Mouse (Mus musculus): ENCODE results near the gene Epb41l3. TPM values are rescaled to one million over a fixed set of nuclear protein-coding genes. Genes with fewer than 3 reads are reported as not detected.

Epb41l3 gene
- polyA plus RNA-seq, 1 experiment from 2014 or later = 13.2 TPM

DNA sequence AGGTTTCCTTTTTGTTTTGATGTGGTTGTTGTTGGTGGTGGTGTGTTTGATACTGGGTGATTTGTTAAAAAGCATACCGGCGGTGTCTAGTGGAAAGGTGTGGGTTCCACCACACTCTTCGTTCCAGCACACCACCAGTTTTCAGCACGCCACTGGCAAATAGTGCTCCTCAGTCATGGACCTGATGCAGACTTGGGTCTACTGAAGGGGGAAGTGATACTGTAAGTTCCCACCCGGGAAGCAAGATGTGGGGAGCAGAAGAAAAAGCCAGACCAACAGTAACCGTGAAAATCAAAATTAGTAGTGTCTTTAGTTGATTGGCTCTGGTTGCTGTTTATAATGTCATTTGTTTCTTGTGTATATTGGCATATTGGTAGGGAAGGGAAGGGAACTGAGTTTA is 124.3 kb downstream of the Epb41l3 start:
- H3K4me3 ChIP-seq = no peak overlapping the region
- no peak for ATAC-seq
- H3K4me2 ChIP-seq = no peak overlapping the region
- H3K27me3 ChIP-seq (replicated peaks) = no peaks in the 10 kb centered on the region
- no peaks in the 10 kb centered on the region for H3K9me3 ChIP-seq (replicated peaks)
- no peak overlapping the region for H3K27ac ChIP-seq
- H3K4me1 ChIP-seq = no peaks in the 10 kb centered on the region
- H3K36me3 ChIP-seq = no peaks in the 10 kb centered on the region
- 63% methylated on average over 6 of the region's 6 CpGs for WGBS (ENCODE audit: insufficient replicate concordance)
- no peak overlapping the region for H3K9ac ChIP-seq

DNA sequence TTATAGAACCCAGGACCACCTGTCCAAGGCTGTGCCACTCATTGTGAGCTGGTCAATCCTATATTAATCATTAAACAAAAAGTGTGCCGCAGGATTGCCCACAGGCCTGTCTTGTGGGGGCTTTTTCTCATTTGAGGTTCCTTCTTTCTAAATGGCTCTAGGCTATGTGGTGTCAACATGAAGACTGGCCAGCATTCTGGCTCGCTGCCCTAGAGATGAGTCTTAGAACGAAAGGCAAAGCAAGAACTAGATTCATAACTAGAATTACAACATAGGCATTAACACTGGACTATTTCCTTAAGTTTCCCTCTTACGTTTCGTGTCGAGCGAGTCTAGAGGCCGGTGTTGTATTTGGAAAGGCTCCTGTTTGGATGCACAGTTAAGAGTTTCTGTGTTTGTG is 125.5 kb downstream of the Epb41l3 start:
- Histone ChIP-seq H3K4me3 (no peak overlapping the region), H3K9me3 (replicated peaks) (no peaks in the 10 kb centered on the region), H3K4me2 (no peak overlapping the region), H3K9ac (no peak overlapping the region), H3K27ac (no peak overlapping the region), H3K27me3 (replicated peaks) (no peaks in the 10 kb centered on the region), H3K36me3 (no peaks in the 10 kb centered on the region), H3K4me1 (no peaks in the 10 kb centered on the region)
- ATAC-seq = no peak
- WGBS (ENCODE audit: insufficient replicate concordance) = 77% methylated on average over 8 of the region's 8 CpGs

DNA sequence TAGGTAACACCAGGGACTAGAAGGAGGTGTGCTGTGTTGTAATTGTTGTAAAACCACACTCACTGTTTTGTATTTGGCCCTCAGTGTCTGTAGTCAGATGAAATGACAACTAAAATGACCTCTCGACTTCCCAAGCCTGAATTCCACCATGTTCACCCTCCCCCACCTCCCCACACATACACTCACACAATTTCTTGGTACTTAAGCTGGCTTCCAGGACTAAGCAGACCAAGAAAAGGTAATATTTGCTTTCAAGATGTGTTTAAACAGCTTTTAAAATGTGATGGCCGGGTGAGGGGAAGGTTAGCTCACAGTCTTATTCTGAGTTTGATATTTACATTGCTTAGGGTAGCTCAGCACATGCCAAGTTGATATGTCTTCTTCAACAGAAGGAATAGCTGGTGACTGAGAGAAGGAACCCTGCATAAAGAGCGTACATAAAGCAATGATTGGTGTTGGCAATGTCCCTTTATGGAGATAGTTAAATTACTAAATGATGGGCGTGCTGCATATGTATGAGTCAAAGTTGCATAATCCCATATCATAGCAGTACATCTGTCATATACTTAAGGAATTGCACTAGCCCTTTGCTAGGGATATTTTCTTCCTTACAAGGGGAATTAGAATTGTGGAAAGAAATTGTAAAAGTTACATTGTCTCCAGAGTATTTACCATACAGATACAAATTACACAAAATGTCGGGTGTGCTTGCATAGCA is 130.0 kb downstream of the Epb41l3 start:
- H3K36me3 ChIP-seq = no peaks in the 10 kb centered on the region
- H3K4me2 ChIP-seq = no peak overlapping the region
- no peaks in the 10 kb centered on the region for H3K27me3 ChIP-seq (replicated peaks)
- no peak overlapping the region for H3K4me3 ChIP-seq
- H3K9ac ChIP-seq = no peak overlapping the region
- 67% methylated on average over 5 of the region's 5 CpGs for WGBS (ENCODE audit: insufficient replicate concordance)
- no peak overlapping the region for H3K27ac ChIP-seq
- no peak for ATAC-seq
- H3K4me1 ChIP-seq = no peaks in the 10 kb centered on the region
- H3K9me3 ChIP-seq (replicated peaks) = no peaks in the 10 kb centered on the region

DNA sequence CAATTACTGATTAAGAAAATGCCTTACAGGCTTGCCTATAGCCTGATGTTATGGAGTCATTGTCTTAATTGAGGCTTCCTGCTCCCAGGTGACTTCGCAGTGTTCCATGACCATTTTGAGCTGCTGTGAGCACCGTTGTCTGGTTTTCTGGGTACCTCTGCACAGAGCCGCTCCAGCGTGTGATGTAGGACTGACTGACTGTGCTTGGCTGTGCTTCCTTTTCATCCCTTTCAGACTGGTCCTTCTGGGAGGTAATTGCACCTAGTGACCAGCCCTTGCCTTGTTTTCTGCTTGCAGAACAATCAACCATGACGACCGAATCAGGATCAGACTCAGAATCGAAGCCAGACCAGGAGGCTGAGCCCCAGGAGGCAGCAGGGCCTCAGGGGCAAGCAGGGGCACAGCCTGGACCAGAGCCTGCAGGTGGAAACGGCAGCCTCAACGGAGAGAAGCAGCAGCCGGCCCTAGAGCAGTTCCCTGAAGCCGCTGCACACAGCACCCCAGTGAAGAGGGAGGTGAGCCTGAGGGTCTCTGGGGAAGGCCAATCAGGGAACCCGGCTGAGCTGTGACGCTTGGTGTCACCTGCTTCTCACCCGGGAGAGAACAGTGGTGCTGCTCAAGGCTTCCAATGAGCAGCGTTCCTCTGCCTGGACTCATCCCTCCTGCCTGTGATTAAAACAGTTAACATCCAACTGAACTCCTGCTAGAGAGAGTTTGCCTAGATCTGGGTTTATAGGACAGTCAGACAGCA is 132.3 kb downstream of the Epb41l3 start:
- ATAC-seq = no peak
- H3K9me3 ChIP-seq (replicated peaks) = no peaks in the 10 kb centered on the region
- no peaks in the 10 kb centered on the region for H3K27me3 ChIP-seq (replicated peaks)
- H3K36me3 ChIP-seq = peaks cover 4% of the 10 kb centered on the region; the same call in 1 of the 2 replicates
- H3K4me2 ChIP-seq = no peak overlapping the region
- WGBS (ENCODE audit: insufficient replicate concordance) = 67% methylated on average over 15 of the region's 15 CpGs
- H3K9ac ChIP-seq = no peak overlapping the region
- H3K27ac ChIP-seq = no peak overlapping the region
- H3K4me1 ChIP-seq = no peaks in the 10 kb centered on the region
- no peak overlapping the region for H3K4me3 ChIP-seq

DNA sequence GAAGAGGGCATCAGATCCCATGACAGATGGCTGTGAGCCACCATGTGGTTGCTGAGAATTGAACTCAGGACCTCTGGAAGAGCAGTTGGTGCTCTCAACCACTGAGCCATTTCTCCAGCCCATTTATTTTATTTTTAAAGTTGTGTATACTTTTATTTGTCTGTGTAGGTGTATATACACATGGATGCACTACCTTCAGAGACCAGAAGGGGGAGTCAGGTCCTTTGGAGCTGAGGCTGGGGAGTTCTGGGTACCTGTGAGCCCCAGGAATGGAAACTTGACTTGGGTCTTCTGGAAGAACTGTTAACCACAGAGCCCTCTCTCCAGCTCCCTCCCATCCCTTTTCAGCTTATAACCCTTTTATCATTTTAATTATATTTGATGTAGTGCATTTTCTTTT is 135.6 kb downstream of the Epb41l3 start:
- H3K27me3 ChIP-seq (replicated peaks) = no peaks in the 10 kb centered on the region
- no peak overlapping the region for H3K27ac ChIP-seq
- H3K4me3 ChIP-seq = no peak overlapping the region
- no peaks in the 10 kb centered on the region for H3K9me3 ChIP-seq (replicated peaks)
- no peak overlapping the region for H3K4me2 ChIP-seq
- no peak overlapping the region for H3K9ac ChIP-seq
- peaks cover 8% of the 10 kb centered on the region; the same call in 1 of the 2 replicates for H3K36me3 ChIP-seq
- ATAC-seq = no peak
- H3K4me1 ChIP-seq = no peaks in the 10 kb centered on the region

DNA sequence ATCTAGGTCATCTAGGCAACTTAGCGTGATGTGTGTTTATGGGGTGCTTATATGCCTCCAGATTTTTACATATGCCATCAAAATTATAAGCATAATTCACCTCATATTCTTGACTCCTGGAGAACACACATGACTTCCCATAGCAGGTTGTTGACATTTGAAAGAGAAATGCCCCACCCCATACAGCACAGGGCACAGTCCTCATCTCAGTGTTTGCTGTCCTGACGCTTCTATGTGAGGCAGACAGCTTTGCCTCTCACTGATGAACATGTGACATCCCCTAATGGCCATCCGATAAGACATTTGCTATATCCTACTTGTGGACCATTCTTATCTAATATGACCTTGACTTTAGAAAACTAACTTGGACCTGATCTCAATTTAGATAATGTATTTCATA is 140.6 kb downstream of the Epb41l3 start:
- H3K4me3 ChIP-seq = no peak overlapping the region
- no peak overlapping the region for H3K4me2 ChIP-seq
- no peaks in the 10 kb centered on the region for H3K9me3 ChIP-seq (replicated peaks)
- H3K27ac ChIP-seq = no peak overlapping the region
- no peaks in the 10 kb centered on the region for H3K27me3 ChIP-seq (replicated peaks)
- ATAC-seq = no peak
- WGBS (ENCODE audit: insufficient replicate concordance) = 75% methylated on average over 3 of the region's 3 CpGs
- H3K9ac ChIP-seq = no peak overlapping the region
- H3K4me1 ChIP-seq = no peaks in the 10 kb centered on the region
- H3K36me3 ChIP-seq = peaks cover 5% of the 10 kb centered on the region

DNA sequence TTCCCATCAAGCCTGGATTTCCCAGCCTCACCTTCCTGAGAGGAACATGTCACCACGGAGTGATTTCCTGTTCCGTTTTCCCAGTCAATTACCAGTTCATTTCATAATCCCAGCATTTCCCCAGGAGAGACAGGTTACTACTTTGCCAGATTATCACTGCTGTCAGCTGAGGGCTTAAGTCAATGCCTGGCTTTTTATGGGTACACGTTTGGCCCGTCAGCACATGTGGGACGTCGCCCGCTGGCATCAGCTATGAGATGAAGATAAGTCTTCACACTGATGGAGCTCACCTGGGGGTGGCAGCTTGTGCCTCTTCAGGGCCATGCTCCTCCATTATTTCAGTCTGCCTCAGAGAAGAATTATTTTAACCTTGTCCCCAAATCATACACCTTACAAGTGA is 145.4 kb downstream of the Epb41l3 start:
- no peak for ATAC-seq
- H3K9ac ChIP-seq = no peak overlapping the region
- no peak overlapping the region for H3K4me3 ChIP-seq
- H3K4me2 ChIP-seq = no peak overlapping the region
- no peak overlapping the region for H3K27ac ChIP-seq
- 0 out of 2 replicates have a peak, but pooled peaks cover 2% of the 10 kb centered on the region for H3K4me1 ChIP-seq
- WGBS (ENCODE audit: insufficient replicate concordance) = 59% methylated on average over 7 of the region's 7 CpGs
- no peaks in the 10 kb centered on the region for H3K9me3 ChIP-seq (replicated peaks)
- no peaks in the 10 kb centered on the region for H3K27me3 ChIP-seq (replicated peaks)
- H3K36me3 ChIP-seq = no peaks in the 10 kb centered on the region; the same call in 1 of the 2 replicates

DNA sequence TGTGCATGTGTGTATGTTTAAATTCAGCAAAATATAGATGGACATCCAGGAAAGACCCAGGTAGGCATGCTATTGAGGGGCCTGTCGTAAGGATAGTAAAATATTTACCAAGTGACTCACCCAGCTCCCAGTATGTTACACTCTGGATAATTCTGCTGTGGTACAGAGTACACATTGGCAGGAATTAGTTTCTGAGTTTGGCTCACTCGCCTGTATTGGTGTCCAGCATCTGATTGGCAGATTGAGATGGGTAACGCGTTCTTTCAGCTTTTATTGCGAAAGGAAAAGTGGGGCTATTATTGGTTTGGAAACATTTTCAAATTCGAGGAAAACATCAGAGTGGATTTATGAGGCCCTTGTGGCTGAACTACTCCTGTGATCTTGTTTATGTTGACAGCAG is 145.9 kb downstream of the Epb41l3 start:
- Histone ChIP-seq H3K9ac (no peak overlapping the region), H3K36me3 (no peaks in the 10 kb centered on the region; the same call in 1 of the 2 replicates), H3K4me2 (no peak overlapping the region), H3K4me1 (0 out of 2 replicates have a peak, but pooled peaks cover 2% of the 10 kb centered on the region), H3K4me3 (no peak overlapping the region), H3K9me3 (replicated peaks) (no peaks in the 10 kb centered on the region), H3K27me3 (replicated peaks) (no peaks in the 10 kb centered on the region), H3K27ac (no peak overlapping the region)
- no peak for ATAC-seq
- WGBS (ENCODE audit: insufficient replicate concordance) = 62% methylated on average over 6 of the region's 6 CpGs

DNA sequence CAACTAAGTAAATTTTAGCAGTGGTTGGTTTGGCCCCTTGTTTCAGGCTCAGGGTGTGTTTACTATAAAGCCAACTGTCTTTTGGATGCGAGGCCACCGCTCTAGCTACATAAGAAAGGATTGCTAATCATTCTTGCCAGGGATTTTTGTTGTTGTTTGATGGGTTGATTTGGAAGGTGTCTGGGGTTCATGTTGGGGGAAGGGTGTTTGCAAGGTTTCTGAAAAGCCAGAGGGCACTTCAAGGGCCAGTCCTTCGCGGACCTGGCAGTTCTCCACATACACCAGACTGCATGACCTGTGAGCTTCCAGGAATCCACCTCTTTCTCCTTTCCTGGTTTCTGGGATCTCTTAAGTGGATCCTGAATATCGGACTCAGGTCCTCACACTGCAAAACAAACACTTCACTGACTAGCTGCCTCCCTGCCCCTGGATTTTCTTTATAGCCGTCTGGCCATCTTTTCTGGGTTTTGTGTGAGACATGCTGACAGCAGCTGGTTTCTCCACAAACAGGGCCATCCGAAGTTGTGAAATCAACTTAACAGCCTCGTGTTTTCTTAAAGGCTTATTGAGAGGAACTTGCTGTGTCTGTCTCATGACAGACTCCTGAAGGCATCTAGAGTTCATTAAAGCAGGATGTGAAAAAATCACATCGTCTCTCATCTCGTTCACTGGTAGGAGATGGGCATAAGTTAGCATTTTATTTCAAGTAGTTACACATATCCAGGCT is 146.6 kb downstream of the Epb41l3 start:
- WGBS (ENCODE audit: insufficient replicate concordance) = 43% methylated on average over 10 of the region's 10 CpGs
- no peak overlapping the region for H3K4me2 ChIP-seq
- no peak overlapping the region for H3K27ac ChIP-seq
- no peak overlapping the region for H3K4me3 ChIP-seq
- H3K9ac ChIP-seq = no peak overlapping the region
- no peaks in the 10 kb centered on the region for H3K9me3 ChIP-seq (replicated peaks)
- H3K4me1 ChIP-seq = 0 out of 2 replicates have a peak, but pooled peaks cover 2% of the 10 kb centered on the region
- H3K36me3 ChIP-seq = no peaks in the 10 kb centered on the region; the same call in 1 of the 2 replicates
- no peak for ATAC-seq
- H3K27me3 ChIP-seq (replicated peaks) = no peaks in the 10 kb centered on the region

DNA sequence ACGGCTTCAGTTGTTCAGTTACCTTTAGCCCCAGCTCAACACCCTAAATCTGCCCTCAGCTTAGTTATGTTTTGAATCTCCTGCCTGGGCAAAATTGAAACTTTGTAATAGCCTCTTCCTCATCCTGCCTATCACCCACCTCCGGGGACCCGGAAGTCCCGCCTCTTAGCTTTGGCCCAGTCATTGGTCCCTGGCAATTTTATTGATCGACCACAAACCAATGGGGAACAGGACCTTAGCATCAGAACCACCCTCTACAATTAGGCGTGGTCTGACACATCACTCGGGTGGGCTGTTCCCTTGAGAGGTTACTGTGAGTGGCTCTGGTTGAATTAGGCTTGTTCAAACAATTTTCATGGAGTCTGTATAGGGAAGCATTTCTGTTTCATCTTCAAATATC is 150.5 kb downstream of the Epb41l3 start:
- Histone ChIP-seq H3K9me3 (replicated peaks) (no peaks in the 10 kb centered on the region), H3K36me3 (no peaks in the 10 kb centered on the region), H3K9ac (no peak overlapping the region), H3K27me3 (replicated peaks) (no peaks in the 10 kb centered on the region), H3K4me2 (no peak overlapping the region), H3K4me1 (0 out of 2 replicates have a peak, but pooled peaks cover 2% of the 10 kb centered on the region), H3K27ac (no peak overlapping the region), H3K4me3 (no peak overlapping the region)
- 71% methylated on average over 7 of the region's 7 CpGs for WGBS (ENCODE audit: insufficient replicate concordance)
- no peak for ATAC-seq

DNA sequence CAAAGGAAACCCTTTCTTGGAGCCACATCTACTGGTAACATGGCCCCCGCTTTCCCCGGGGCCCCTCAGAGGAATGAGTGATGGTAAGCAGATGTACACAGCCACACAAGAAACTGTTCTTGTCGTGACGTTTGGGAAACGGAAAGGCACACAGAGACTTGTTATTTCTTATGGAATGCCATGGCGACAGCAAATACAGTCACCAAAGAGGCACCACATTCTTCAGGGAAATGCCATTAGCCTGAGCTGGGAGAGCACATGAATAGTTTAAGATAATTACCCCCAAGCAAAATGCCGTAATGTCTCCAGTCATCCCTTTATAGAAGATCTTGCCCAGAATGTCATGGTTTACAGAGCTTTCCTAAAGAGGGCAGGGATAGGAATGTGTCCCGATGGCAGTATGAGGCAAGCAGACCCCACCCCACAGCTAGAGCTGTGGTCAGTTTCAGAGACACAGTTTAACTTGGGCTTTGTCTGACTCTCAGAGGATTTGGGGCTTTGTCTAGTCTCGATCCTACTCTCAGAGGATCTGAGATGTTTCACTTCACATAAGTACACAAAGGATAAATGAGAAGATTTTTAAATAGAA is 152.0 kb downstream of the Epb41l3 start:
- no peak for ATAC-seq
- H3K27ac ChIP-seq = no peak overlapping the region
- no peak overlapping the region for H3K4me2 ChIP-seq
- H3K4me1 ChIP-seq = no peaks in the 10 kb centered on the region
- no peak overlapping the region for H3K4me3 ChIP-seq
- no peaks in the 10 kb centered on the region for H3K27me3 ChIP-seq (replicated peaks)
- H3K36me3 ChIP-seq = no peaks in the 10 kb centered on the region
- H3K9me3 ChIP-seq (replicated peaks) = no peaks in the 10 kb centered on the region
- no peak overlapping the region for H3K9ac ChIP-seq
- 68% methylated on average over 9 of the region's 9 CpGs for WGBS (ENCODE audit: insufficient replicate concordance)

DNA sequence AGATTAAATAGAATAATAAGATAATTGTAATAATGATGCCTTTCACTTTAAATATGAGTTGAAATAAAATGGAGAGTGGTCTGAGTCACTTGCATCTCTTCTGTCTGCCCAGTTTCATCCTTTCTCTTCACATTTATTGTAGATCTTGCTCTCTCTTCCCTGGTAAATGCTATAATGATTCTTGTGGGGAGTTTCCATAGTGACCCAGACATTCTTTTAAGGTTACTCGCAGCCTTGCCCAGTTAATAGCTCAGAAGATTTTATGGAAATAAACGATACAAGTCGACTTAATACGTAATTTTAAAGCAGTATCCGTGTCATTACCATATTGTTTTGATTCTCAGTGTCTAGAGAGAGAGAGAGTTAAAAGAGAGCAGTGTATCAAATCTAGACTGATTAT is 154.0 kb downstream of the Epb41l3 start:
- Histone ChIP-seq H3K4me2 (no peak overlapping the region), H3K27ac (no peak overlapping the region), H3K4me3 (no peak overlapping the region), H3K4me1 (no peaks in the 10 kb centered on the region), H3K9me3 (replicated peaks) (no peaks in the 10 kb centered on the region), H3K9ac (no peak overlapping the region), H3K27me3 (replicated peaks) (no peaks in the 10 kb centered on the region), H3K36me3 (no peaks in the 10 kb centered on the region)
- WGBS (ENCODE audit: insufficient replicate concordance) = 74% methylated on average over 5 of the region's 5 CpGs
- ATAC-seq = no peak

Data from liver, embryonic 12.5 days (tissue).